Mouse (Mus musculus) cerebellum, postnatal 36 days (tissue): ENCODE data around the gene Ldb3.
A peak's percentile ranks its signal among the peaks of the same experiment; 100 is the strongest.

Experiments used
- DNase-seq, 2 experiments: peaks; one replicate each; pipeline ENCODE4 v3.0.0; 2021 to 2022; ENCODE audit warnings: mixed read lengths in 2 of 2

The Ldb3 gene

DNA sequence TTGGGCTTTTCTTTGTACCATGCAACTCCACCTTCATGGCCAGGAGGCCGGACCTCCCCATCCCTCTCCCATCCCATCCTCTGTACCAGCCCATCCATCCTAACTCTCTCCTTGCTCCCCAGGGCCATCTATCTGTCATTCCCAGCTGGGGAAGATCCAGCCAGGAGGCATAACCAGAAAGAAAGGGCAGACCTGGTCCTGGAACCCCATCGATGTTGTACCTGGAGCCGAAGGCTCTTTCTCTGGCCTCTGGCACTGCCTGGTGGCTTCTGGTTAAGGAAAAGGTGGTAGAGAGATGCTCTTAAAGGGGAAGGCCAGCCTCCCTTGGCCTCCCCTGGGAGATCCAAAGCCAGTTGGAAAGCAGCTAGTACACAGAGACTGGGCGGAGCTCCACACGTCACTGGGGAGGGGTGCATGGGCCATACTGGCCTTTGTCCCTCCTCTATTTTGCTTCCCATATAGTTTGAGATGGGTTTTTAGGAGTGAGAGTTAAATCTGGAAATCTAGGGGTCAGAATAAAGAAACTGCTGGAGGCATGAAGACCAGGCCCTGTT lies 1.6 kb upstream of the Ldb3 start:
- DNase-seq: no peak

DNA sequence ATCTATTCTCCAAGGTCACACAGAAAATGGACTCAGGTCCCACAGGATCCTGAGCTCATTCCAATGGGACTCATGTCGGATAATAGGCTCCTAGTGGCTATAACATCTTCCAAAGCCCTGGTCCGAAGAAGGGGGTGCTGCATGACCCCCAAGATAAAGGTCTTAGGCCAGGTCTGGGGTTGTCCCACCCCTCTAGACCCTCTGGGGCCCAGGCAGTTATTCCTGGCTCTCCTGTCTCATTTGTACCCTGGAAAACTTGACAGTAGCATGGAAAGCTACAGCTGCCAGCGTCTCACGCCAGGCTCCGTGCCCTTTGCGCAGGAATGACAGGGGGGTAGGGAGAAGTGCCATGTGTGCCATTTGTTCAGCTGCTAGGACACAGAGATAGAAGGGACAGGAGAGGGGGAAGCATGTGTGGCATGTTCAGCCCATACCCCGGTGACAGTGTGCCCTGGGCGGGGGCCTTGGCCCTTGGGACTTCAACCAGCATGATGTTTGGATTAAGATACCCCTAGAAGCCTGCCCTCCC lies 767 bp upstream of the Ldb3 start:
- no peak for DNase-seq

DNA sequence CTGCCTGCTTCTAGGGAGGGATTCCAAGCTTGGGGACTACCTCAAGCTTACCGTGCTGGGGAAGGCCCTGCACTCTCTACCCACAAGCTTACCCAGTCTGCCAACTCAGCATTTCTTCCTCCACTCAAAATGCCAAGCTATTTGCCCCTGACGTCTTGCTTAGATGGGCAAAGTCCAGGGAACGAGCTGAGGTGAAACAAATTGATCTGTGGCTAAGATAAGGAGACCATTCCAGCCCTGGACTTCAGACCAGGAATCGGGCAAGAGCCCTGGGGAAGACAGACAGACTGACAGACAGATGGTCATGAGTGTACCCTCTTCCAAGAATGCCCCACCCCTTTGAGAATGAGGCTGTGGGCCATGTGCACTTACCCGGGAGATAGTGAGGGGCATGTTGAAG lies 477 bp downstream of the Ldb3 start:
- DNase-seq: no peak

DNA sequence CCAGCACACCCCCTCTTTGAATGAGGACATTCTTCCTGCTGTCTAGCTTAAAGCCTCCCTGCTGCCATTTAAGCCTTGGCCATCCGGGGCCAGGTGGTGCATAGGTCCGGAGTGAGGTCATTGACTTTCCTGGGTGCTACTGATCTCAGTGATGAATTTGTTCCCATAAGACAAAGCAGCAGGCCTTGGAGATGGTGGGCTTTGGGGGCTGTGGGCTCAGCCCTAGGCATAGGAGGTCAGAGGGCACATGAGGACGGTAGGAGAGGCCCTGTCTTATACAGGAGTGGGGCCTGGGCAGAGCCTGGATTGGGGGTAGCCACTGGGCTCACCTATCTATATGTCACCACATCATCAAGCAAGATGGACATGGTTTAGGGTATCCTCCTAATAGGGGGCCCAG lies 1.6 kb downstream of the Ldb3 start:
- no peak for DNase-seq

DNA sequence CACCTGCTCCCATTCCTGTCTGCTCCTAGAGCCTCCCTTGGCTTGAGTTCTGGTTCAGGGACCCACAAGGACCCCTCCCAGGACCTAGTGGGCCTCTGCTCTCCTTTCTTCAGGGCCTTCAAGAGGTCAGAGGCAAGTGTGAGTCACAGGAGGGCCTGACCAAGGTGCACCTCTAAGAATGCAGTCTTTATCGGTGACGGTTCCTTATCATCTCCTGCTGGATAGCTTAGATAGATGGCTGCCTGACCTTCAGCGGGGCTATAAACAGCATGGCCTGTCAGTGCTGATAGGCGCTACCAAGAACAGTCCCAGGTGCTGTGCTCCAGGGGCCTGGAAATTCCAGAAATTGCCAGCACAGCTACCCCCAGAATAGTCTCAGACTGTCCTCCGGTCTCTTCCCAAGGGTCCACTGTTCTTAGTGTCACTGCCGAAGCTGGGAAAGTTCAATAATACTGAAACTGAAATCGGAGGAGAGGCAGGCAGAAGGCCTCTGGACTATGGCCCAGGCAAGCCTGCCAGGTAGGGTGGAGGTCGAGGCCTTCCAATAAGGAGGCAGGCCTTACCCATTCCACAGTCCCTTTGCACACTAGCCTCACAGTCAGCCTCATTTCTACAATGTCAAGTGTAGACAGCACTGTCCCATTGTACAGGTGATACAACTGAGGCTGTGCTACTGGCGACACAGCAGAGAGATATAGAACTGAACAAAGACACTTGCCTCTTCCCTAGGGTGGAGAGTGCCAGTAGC lies 3.0 kb downstream of the Ldb3 start:
- no peak for DNase-seq

DNA sequence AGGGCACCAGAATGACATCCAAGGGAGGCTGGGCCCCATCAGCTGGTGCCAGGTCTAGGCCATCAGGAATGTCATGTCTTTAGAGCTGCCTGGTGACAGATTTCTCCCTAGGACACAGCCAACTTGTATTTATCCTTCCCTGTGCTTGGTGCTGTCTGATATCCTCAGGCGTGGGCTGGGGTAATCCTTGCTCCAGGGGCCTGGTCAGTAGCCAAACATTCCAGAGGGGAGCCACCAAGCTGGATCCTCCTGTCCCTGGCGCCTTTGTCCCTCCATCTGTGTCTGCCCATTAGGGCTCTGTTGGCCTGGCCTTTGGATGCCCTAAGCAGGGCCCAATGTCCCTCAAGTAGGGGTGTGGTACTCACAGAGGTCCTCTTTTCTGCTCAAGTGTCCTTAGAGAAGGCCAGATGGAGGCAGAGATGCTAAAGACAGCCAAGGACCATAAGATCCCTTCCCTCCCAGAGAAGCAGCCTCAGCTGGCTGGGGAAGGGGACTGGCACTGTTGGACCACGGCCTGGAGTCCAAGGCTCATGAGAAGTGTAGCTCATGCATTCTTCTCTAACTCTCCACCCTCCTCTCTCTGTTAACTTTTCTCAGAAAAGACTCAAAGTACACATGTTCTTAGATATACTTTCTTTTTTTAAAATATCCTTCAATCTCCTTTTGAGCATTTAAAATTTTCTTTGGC lies 5.6 kb downstream of the Ldb3 start:
- no peak for DNase-seq

DNA sequence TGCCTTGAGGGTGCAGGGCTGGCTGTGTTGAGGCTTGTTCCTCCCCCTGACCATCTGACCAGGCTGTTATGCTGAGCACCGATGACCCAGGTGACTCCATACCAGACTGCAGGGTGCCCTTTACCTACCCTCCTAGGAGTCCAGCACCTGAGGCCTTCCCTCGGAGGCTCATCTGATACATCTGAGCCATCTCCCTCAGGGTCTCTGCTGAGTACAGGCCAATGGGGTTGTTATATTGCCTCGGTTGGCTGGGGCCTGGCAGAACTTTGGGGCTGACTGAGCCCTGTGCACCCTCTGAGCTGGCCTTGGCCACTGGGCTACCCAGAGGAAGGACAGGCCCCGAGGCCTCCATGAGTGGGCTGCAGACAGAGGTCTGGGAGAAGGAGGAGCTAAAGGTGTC lies 11.6 kb downstream of the Ldb3 start:
- no peak for DNase-seq

DNA sequence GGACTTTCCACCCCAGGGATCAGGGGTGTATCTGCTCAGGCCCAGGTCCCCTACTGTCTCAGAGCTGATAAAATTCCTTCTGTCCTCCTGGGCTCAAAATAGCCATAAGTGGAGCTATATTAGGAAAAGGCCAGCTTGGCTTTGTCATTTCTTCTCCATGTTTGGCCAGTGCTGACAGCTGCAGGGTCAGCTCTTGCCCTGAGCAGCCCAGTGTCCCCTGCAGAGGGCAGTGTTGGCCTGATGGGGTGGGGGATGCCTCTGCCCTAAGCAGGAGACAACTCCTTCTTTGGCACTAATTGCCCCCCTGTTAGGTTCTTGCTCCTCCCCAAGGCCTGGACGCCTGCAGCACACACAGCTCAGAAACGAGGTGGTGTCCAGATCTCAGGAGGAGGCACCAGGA lies 14.4 kb downstream of the Ldb3 start:
- DNase-seq: no peak

DNA sequence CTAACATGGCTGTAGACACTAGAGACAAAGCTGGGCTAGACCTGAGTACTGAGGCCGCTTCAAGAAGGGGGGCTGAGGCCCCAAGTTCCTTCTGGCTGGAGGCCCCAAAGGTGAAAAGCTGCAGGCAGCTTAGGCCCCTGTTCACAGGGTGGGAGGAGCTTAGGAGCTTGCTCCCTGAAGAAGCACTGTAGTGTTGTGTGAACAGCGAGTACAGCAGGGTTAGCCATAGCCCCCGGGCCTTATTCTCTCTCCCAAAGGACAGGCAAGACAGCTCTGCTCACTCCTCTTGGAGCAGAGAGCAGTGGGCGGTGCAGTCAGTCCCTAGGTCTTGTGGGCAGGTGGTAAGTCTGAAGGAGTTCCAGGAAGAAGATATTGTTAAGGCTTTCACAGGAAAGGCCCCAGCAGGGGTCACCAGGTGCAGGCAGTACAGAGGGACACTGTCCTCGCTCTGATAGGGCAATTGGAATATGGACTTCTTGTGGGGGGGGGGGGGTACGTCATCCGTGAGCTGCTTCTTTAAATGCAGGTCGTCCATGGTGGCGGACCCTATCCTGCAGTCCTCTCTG lies 15.1 kb downstream of the Ldb3 start:
- no peak for DNase-seq

DNA sequence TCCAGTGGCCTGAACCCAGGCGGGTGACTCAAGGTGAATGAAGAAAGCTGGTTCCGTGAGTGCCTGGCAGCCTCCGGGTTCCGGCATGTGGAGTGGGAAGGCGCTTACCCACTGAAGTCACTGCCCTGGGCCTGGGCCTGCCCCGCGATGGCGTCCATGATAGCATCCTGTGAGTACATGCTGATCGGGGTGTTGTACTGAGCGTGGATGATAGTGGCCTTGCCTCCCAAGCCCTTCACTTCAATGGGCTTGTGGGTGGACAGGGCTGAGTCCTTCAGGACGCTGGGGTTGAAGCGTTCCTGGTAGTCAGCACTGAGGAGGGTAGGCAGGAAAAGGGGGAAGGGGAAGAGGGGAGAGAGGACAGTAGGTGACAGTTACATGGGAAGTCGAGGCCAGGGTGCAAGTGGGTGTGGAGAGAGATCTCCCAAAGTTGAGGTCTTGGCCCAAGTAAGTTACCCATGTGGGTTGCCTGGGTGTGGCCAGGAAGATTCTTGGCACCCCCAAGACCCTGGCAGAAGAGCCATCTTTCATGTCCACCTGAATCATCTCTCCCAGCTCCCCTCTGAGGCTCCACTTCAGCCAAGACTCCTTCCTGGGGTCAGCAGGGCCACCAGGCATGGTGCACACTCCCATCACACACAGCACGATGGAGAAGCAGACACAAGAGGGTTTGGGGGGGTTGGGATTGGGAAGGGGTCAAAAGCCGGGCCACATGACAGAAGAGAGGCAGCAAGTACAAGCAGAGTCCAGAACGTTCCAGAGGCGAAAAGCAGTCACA lies 16.7 kb downstream of the Ldb3 start:
- DNase-seq: no peak

DNA sequence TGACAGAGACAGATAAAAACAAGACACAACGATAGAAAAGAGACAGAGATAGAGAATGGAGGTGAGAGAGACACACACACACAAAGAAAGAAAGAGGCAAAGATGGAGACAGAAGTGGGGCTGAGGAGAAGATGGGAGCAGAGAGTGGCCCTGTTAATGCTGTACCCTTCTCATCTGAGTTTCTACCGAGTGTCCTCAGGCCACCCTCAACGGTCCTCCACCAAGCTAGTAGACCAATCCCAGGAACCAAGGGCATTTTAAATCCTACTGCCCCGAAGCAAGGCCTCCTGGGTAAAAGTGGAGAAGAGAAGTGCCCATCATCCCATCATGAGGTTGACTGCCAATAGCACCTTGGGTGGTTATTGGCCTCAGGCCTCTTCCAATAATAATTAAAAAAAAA lies 17.6 kb downstream of the Ldb3 start:
- no peak for DNase-seq

DNA sequence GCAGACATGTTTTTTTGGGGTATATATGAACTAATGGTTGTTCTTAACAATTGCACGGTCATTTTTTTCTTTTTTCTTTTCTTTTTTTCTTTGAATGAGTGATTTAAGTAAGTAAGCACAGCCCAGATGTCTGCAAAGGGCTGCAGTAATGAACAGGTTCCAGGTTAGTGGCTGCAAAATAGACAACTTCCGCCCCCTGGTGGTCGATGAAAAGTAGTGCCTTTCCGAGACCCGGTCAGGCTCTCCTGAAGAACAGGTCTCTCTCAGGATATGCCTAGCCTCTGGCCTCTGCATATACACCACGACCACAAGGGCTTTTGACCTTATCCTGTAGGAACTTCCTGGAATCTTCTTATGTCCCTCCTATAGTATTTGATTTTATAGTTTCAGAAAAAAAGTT lies 18.2 kb downstream of the Ldb3 start:
- DNase-seq: peak; percentile 89 to 90

DNA sequence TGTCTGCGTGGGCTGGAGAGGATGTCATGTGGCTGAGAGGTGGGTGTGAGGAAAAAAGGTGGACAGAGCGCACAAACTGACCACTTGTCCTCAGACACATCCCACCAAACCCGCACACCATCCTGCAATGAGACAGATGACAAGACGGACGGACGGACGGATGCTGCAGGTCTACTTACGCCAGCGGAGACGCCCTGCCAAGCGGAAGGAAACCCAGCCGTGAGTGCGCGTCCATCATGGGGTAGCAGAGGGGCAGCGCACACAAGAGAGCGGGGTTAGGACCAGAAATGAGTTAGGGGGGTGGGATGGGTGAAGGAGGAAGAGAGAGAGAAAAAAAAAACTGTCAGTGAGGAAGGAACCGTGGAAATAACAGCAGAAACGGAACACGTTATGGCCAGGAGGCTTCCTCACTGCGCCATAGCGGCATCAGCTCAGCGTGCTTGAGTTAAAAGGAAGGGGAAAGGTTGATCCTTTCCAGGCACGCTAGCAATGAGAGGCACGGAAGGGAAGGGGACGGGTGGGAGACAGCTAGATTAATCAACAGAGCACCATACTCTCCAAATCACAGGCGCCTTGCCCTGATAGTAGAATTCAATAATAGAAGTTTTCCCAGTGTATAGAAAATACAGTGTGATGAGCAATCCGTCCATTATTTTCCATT lies 18.8 kb downstream of the Ldb3 start:
- no peak for DNase-seq

DNA sequence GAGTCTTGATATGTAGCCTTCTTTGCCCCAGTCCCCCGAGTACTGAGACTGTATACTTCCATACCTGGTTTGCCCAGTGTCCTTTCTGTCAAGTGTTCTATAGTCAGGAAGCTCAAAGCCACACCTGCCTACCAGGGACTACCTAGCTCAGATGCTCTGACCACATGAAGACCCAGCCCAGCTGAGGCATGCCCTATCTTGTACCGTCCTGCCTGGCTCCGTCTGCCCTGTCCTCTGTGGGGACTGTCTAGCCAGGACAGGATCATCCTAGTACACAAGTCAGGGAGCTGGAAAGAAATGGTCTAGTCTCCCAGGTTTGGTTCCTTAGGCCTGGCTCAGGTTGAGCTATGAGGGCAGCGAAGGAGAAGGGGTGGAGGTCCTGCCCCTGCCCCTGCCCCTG lies 19.9 kb downstream of the Ldb3 start:
- no peak for DNase-seq

DNA sequence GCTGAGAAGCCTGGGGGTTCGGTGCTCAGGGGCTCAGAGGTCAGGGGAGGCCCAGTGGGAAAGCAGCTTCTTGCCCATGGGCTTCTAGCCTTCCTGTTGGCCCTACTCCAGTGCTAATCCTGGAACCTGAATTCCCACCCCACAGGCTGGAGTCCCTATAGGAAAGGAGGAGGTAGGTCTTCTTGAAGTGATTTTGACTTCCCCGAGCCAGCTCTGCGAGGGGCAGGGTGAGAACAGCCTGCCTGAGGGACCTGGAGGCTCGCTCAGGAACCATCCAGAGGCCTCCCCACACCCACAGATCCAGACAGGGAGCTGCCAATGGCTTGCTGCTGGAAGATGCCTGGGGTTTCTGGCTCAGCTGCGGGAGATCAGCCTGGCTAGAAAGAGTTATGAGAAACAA lies 20.8 kb downstream of the Ldb3 start:
- DNase-seq: no peak

DNA sequence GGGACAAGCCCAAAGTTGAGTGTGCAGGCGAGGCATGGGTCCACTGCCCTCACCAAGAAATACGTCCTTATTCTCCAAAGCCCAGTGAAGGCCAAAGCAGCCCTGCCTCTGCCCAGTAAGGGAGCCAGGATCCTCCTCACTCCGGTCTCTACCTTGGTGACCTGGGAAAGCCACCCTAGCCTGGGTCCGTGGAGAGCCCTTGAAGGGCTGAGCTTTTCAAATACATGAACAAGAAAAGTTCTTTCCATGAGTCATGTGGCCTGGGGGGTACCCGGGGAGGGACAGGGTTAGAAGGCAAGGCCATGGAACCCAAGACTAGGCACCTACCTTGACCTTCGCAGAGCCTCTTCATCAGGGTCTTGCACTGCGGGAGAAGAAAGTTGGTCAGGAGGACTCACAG lies 22.0 kb downstream of the Ldb3 start:
- no peak for DNase-seq

DNA sequence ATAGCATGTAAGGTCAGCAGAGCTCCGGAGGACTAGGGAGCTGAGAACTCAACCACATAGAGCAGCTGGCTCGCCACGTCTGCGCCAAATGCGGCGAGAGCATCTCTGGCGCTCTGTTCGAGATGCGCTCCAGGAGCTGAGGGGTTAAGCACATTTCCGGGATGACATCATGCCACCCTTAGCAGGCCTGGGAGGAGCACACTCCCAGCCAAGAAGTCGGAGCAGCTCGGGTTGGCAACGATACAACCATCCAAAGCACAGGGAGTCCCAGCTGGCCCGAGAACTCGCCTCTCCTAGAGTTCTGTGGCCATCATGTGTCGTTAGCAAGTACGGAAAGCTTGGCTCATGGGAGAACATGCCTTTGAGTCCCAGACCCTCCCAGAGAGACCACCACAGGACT lies 22.8 kb downstream of the Ldb3 start:
- peak; percentile 26 for DNase-seq

DNA sequence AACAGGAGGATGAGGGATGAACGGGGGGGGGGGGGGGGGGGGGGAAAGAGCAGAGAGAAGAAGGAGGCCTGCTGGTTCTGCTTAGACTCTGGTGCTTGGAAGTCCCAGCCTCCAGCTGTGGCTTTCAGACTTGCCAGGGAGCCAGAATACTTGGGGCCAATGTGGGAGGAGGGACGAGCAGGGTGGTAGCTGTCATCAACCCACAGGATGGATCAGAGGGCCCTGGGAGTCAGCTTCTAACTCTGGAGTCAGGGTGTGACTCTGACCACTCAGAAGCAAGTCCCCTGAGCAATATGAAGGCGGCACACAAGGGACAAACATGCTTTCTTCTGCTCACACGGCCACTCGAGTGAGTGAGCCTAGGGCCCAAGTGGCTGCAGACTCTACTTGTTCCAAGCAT lies 23.8 kb downstream of the Ldb3 start:
- DNase-seq: no peak

DNA sequence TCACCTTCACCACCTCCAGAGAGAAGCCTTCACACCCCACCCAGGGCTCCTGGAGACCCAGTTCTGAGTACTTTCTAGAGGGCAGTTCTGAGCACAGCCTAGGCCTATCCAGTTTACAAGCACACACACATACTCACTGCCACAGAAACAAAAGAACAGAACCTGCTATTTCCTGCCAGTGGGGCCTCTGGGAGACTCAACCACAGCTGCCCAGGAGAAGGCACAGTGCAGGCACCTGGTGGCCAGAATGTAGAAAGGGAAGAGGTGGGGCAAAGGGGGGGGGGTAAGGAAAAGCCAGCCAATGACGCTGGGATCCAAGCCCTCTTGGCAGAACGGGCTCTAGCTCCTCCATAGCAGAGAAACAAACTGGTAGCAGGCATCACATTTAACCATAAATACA lies 26.1 kb downstream of the Ldb3 start:
- DNase-seq: no peak

DNA sequence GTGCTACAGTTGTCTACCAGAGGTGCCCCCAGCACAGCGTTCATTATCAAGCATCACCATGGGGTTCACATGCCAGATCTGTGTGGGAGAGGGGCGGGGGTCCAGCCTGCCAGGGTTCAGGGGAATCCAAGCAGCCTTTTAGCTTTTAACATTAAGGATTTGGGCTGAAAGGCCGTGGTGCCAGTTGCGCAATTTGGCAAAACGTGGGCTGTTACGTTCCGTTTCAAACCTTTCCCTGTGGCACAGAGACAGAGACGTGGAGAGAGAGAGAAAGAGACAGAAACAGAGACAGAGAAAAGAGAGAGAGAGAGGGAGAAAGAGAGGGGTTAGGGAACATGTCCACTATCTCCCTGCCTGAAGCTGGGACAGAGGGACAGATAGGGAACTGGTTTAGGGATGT lies 26.8 kb downstream of the Ldb3 start:
- DNase-seq: no peak

DNA sequence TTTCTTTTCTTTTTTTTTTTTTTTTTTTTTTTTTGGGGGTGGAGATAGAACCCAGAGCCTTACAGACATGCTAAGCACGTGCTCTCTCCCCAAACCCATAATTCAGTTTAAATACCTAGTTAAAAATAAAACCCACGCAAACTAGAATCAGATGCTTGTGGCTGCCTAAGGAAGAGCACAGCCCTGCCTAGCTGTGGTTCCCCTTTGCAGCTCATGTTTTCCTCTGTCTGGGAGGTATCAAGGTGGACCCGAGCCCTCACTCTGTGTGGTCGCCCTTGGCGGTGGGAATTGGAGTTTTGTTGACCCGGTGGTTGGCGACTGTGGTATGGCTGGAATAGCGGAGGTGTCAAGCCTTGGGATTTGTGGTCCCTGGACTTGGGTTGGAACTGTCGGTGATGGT lies 29.5 kb downstream of the Ldb3 start:
- no peak for DNase-seq

DNA sequence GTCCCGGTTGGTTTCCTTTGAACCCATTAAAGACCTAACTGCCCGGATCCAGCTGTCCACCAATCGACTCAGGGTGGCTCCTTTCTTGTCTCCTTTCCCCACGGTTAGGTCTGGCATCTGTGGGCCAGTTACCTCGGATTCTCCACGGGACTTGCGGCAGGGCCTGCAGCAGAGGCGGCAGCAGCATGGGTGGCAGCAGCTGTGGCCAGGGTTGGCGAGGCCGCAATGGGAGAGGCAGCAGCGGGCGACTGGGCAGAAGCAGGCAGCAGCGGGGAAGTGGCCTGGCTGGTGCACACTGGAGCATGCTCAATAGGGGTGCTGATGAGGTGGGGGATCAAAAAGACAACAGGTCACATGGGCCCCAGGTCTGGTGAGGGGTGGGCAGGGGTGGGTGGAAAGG lies 33.3 kb downstream of the Ldb3 start:
- DNase-seq: no peak

DNA sequence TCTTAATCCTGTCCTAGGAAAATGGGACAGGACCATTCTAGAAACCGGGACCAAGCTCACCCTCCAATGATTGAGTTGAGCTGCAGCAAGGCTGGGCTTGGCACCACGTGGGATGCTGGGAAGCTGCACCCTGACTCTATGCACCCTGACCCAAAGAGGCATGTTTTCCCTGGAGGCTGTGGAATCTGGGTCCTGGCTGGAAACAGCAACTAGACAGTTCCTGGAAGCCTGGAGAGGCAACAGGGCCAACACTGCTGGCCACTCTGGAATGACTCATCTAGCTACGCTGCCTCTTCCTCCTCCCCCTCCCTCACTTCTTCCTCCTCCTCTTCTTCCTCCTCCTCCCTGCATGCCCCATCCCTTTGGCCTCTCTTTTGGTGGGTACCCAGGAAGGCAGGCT lies 34.4 kb downstream of the Ldb3 start:
- no peak for DNase-seq
